Mouse (Mus musculus): ENCODE measurements at regions not wholly inside any gene's neighbourhood (a gene's known extent, or its start where the extent isn't known, plus 50 kb on each side); places are given as distances from the start of the nearest gene placed in this dataset.

DNA sequence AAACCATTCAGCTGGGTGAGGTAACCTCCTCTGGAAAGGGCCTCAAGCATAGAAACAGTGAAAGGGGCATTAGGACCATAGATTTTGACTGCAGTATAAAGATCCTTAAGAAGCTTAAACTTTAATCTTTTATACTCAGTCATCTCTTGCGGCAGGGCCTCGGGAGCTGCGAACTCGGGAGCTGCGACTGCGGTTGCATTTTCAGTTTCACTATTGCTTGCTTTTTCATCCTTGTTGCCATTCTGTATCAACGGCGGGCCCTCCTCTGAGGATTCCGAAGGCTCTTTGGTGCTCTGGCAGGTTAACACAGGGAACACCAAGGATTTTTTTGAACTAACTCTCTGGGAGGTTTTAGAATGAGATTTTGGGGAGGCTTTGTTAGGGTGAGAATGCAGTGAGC, 333.9 kb downstream of the Impad1 start:
- TF ChIP-seq POLR2A (IDR thresholded peaks at IDR 0.05; ENCODE audit: borderline replicate concordance, extremely low read depth, low read depth, low read length), result no peak
- no peak for TF ChIP-seq CTCF (IDR thresholded peaks at IDR 0.05; ENCODE audit: insufficient read depth, low read length)
